Mouse (Mus musculus) G1E (cell line): ENCODE measurements at regions not wholly inside any gene's neighbourhood (a gene's known extent, or its start where the extent isn't known, plus 50 kb on each side); places are given as distances from the start of the nearest gene placed in this dataset.
A peak's percentile ranks its signal among the peaks of the same experiment; 100 is the strongest.

ENCODE experiments used
- CTCF ChIP-seq: IDR thresholded peaks from 2 replicates; pipeline ENCODE4 v1.5.1; 2012; ENCODE audit warnings: low read depth, low read length, inconsistent platforms, mixed read lengths
- GATA1 ChIP-seq: IDR thresholded peaks from 2 replicates; pipeline ENCODE4 v1.6.1; 2012; ENCODE audit warnings: borderline replicate concordance, low read length, inconsistent platforms, mixed read lengths
- POLR2AphosphoS5 ChIP-seq: IDR thresholded peaks from 2 replicates; pipeline ENCODE4 v1.6.1; 2012; ENCODE audit warnings: low read depth, low read length, inconsistent platforms; ENCODE audit not compliant: insufficient replicate concordance
- TAL1 ChIP-seq: conservative IDR thresholded peaks from 2 replicates; pipeline ENCODE4 v1.6.1; 2012; ENCODE audit warnings: low read depth, low read length, inconsistent platforms, mixed read lengths

DNA sequence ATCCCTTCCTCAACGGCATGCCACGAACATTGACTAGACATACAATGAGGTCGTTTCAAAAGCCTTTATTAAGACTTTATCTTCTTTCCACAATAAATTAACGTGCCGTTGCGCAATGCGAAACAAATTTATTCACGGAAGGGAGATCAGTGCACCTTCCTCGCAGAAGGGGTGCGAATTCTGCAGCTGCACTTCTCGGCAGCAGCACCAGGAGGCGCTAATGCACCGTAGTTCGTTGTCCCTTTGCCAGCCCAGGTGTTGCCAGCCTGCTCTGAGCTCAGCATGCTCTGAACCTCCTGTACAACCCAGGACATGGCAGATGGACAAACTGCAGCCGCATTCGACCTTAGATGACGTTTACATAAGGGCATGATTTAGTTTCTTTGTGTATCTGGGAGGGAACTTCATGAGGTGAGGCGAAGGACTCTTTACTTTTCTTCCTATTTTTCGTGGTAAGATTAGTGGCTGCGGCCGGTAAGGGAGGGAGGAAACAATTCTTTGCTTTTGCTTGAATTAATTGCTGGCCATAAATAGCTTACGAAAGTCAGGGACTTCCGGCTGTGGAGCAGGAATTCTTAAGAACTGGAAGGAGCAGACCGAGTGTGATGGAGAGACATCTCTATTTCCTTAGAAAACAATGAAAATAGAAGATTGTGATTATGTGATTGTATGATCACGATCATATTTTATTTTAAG, 113.7 kb upstream of the Rgs17 start:
- TF ChIP-seq TAL1 (no peak), CTCF (peak; percentile 84), GATA1 (no peak), POLR2AphosphoS5 (no peak)
